Mouse (Mus musculus): ENCODE measurements around the gene E130218I03Rik.

E130218I03Rik gene

GRCm38 (mm10) chr4:134243516-134244250 lies at the start of gene E130218I03Rik:
Gene E130218I03Rik (plus strand): TSS chr4:134243662.
- DNase-seq (ENCODE audit: inconsistent age in 2 of 2, low spot score in 1 of 2): no peak

- no peak for DNase-seq (ENCODE audit: inconsistent age in 2 of 2, low spot score in 1 of 2)
These were observed 44.1 kb upstream of the E130218I03Rik start for GRCm38 (mm10) chr4:134199371-134199770.

- DNase-seq (ENCODE audit: inconsistent age in 2 of 2, low spot score in 1 of 2): no peak
These were observed 40.6 kb upstream of the E130218I03Rik start, which contains the start of gene Gm7534 for GRCm38 (mm10) chr4:134202904-134203303. Gene Gm7534 (minus strand): TSS chr4:134203004.

GRCm38 (mm10) chr4:134203340-134203896 lies 40.0 kb upstream of the E130218I03Rik start:
- DNase-seq (ENCODE audit: inconsistent age in 2 of 2, low spot score in 1 of 2): no peak

GRCm38 (mm10) chr4:134206488-134207053 lies 36.9 kb upstream of the E130218I03Rik start:
- DNase-seq (ENCODE audit: inconsistent age in 2 of 2, low spot score in 1 of 2): peak; percentile 12 to 59

GRCm38 (mm10) chr4:134222793-134223600 lies 20.5 kb upstream of the E130218I03Rik start:
- DNase-seq (ENCODE audit: inconsistent age in 2 of 2, low spot score in 1 of 2): no peak

- no peak for DNase-seq (ENCODE audit: inconsistent age in 2 of 2, low spot score in 1 of 2)
These were observed 16.3 kb upstream of the E130218I03Rik start, which contains the start of gene Catsper4 for GRCm38 (mm10) chr4:134227194-134227593. Gene Catsper4 (minus strand): TSS chr4:134227383.

GRCm38 (mm10) chr4:134230431-134230830 lies 13.0 kb upstream of the E130218I03Rik start:
- DNase-seq (ENCODE audit: inconsistent age in 2 of 2, low spot score in 1 of 2): no peak

GRCm38 (mm10) chr4:134234876-134235275 lies 8.6 kb upstream of the E130218I03Rik start:
- DNase-seq (ENCODE audit: inconsistent age in 2 of 2, low spot score in 1 of 2): no peak

GRCm38 (mm10) chr4:134237582-134238278 lies 5.7 kb upstream of the E130218I03Rik start:
- DNase-seq (ENCODE audit: inconsistent age in 2 of 2, low spot score in 1 of 2): no peak

GRCm38 (mm10) chr4:134238279-134238651 lies 5.2 kb upstream of the E130218I03Rik start, which contains the start of gene Cnksr1:
Gene Cnksr1 (minus strand): TSS chr4:134238399.
- DNase-seq (ENCODE audit: inconsistent age in 2 of 2, low spot score in 1 of 2): peak; percentile 81 to 94

- DNase-seq (ENCODE audit: inconsistent age in 2 of 2, low spot score in 1 of 2): no peak
These were observed 4.8 kb upstream of the E130218I03Rik start for GRCm38 (mm10) chr4:134238686-134239085.

- DNase-seq (ENCODE audit: inconsistent age in 2 of 2, low spot score in 1 of 2): peak; percentile 95 to 99
These were observed 1.8 kb downstream of the E130218I03Rik start, which contains the start of gene Zfp593 for GRCm38 (mm10) chr4:134245148-134245843. Gene Zfp593 (minus strand): TSS chr4:134245592.

GRCm38 (mm10) chr4:134246256-134246655 lies 2.8 kb downstream of the E130218I03Rik start:
- DNase-seq (ENCODE audit: inconsistent age in 2 of 2, low spot score in 1 of 2): no peak

GRCm38 (mm10) chr4:134246719-134247258 lies 3.3 kb downstream of the E130218I03Rik start, which contains the start of gene Gm30191:
Gene Gm30191 (plus strand): TSS chr4:134246935.
- no peak for DNase-seq (ENCODE audit: inconsistent age in 2 of 2, low spot score in 1 of 2)

- peak; percentile 67 to 87 for DNase-seq (ENCODE audit: inconsistent age in 2 of 2, low spot score in 1 of 2)
These were observed 6.2 kb downstream of the E130218I03Rik start for GRCm38 (mm10) chr4:134249651-134250050.

- DNase-seq (ENCODE audit: inconsistent age in 2 of 2, low spot score in 1 of 2): no peak
These were observed 6.9 kb downstream of the E130218I03Rik start for GRCm38 (mm10) chr4:134250116-134250929.

GRCm38 (mm10) chr4:134250930-134251240 lies 7.4 kb downstream of the E130218I03Rik start:
- no peak for DNase-seq (ENCODE audit: inconsistent age in 2 of 2, low spot score in 1 of 2)

All from adrenal gland, adult (tissue).